Mouse (Mus musculus): Measurements from ENCODE around the gene Cyp2c65. TPM values are rescaled to one million over a fixed set of nuclear protein-coding genes. Genes with fewer than 3 reads are reported as not detected.
"Not testable (repeated sequence)": the region's sequence is repeated elsewhere in the genome, so short reads cannot be mapped to it uniquely, and the experiment has no call there.

The Cyp2c65 gene
- polyA plus RNA-seq (2015; fragmentation: Nextera tagmentation; extraction: Ambion mirVana) = not detected in 2 replicates

DNA sequence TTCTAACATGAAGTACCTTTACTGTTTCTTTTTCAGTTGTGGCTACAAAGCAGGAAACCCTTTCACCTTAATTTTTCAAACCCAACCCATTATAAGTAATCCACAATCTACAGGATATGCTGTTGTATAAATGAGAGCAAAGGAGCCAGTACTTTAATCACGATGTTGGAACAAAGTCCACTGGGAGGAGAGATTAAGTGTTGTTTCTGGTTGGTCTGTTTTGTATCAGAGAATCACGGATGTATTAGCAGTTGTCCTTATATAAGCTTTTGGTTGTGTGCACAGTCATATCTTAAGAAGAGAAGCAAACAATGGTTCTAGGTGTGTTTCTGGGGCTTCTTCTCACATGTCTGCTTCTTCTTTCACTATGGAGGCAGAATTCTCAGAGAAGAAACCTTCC is at the start of gene Cyp2c65:
Gene Cyp2c65, plus strand, starts transcription at position 297 of the 400 bp plus-strand sequence.
- H3K9ac ChIP-seq = no peak within 1 kb of the TSS
- no peak within 1 kb of the TSS for H3K4me3 ChIP-seq
- no peaks in the 10 kb centered on the region for H3K27me3 ChIP-seq
- ATAC-seq (ENCODE audit: borderline replicate concordance, extremely low read depth, low FRiP score, low TSS enrichment) = no peak
- no peak within 1 kb of the TSS for H3K4me2 ChIP-seq
- no peaks in the 10 kb centered on the region for H3K36me3 ChIP-seq
- no peaks in the 10 kb centered on the region for H3K9me3 ChIP-seq
- 60% methylated on average over 2 of the region's 2 CpGs for WGBS
- no peak within 1 kb of the TSS for H3K27ac ChIP-seq
- H3K4me1 ChIP-seq = no peaks in the 10 kb centered on the region

DNA sequence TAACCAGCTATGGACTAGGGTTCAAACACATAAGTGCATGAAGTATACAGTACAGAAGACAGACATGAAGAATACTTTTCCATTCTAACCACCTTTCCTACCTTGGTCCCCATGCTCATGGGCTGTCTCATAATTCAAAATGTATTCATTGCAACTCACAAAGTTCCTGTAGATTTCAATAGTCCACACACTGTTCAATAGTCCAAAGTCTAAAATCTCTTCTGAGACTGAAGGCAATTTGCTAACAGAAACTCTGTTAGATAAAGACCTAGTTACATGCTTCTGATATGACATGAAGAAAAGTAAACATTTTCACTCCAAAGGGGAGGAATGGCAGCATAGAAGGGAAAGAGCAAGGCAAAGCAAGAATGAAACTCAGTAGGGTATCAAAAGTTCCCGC is 2.9 kb upstream of the Cyp2c65 start:
- H3K9me3 ChIP-seq = no peaks in the 10 kb centered on the region
- no peak overlapping the region for H3K27ac ChIP-seq
- H3K4me3 ChIP-seq = no peak overlapping the region
- 94% methylated on average over 1 of the region's 1 CpGs for whole genome bisulfite sequencing
- no peaks in the 10 kb centered on the region for H3K27me3 ChIP-seq
- no peak for ATAC-seq (ENCODE audit: borderline replicate concordance, extremely low read depth, low FRiP score, low TSS enrichment)
- no peaks in the 10 kb centered on the region for H3K36me3 ChIP-seq
- no peak overlapping the region for H3K4me2 ChIP-seq
- no peak overlapping the region for H3K9ac ChIP-seq
- no peaks in the 10 kb centered on the region for H3K4me1 ChIP-seq

DNA sequence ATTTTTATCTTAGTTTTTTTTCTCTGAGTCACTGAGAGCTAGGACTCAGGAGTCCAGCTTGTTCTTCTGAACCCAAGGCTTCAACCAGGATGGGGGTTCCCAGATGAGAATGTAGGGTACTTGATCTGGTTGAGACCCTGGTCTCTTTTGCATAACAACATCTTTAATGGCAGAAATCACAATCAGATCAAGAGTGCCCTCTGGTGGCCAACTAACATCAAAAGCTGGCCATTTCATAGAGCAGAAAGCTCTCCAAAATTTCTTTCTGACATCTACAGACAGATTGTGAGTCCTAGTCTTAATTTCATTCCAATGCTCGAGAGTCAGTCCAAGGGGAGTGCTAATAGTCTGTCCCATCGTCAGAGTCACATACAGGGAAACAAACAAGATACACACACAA is 38.0 kb downstream of the Cyp2c65 start:
- WGBS = 66% methylated on average over 2 of the region's 2 CpGs

DNA sequence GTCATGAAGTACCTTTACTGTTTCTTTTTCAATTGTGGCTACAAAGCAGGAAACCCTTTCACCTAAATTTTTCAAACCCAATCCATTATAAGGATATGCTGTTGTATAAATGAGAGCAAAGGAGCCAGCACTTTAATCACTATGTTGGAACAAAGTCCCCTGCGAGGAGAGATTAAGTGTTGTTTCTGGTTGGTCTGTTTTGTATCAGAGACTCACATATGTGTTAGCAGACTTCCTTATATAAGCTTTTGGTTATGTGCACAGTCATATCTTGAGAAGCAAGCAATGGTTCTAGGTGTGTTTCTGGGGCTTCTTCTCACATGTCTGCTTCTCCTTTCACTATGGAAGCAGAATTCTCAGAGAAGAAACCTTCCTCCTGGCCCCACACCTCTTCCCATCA is 52.8 kb downstream of the Cyp2c65 start, which contains the start of gene Cyp2c66:
Gene Cyp2c66, plus strand, starts transcription at position 255 of the 400 bp plus-strand sequence.
- Histone ChIP-seq H3K36me3 (no peaks in the 10 kb centered on the region), H3K9me3 (no peaks in the 10 kb centered on the region), H3K9ac (no peak within 1 kb of the TSS), H3K27me3 (no peaks in the 10 kb centered on the region), H3K4me2 (no peak within 1 kb of the TSS), H3K4me1 (no peaks in the 10 kb centered on the region), H3K4me3 (no peak within 1 kb of the TSS), H3K27ac (no peak within 1 kb of the TSS)
- ATAC-seq (ENCODE audit: borderline replicate concordance, extremely low read depth, low FRiP score, low TSS enrichment) = no peak
- WGBS = 78% methylated on average over 1 of the region's 1 CpGs

More for the DNA sequence above, 38.0 kb downstream of the Cyp2c65 start:
- H3K27ac ChIP-seq; H3K27me3 ChIP-seq; H3K4me1 ChIP-seq; H3K4me2 ChIP-seq; ATAC-seq (ENCODE audit: borderline replicate concordance, extremely low read depth, low FRiP score, low TSS enrichment); H3K4me3 ChIP-seq; H3K36me3 ChIP-seq; H3K9me3 ChIP-seq; H3K9ac ChIP-seq: not testable (repeated sequence)

Other genes starting within 250 kb of the Cyp2c65 start
- 6.9 and 7.7 TPM in 2 replicates for gene Noc3l, start 241.8 kb upstream of the Cyp2c65 start, polyA plus RNA-seq (2015; fragmentation: Nextera tagmentation; extraction: Ambion mirVana)
- 2.3 and 3.0 TPM in 2 replicates for gene Tbc1d12, start 224.4 kb upstream of the Cyp2c65 start, polyA plus RNA-seq (2015; fragmentation: Nextera tagmentation; extraction: Ambion mirVana)
- 50.8 and 51.7 TPM in 2 replicates for gene Hells, start 130.1 kb upstream of the Cyp2c65 start, polyA plus RNA-seq (2015; fragmentation: Nextera tagmentation; extraction: Ambion mirVana)
- not detected in 2 replicates for gene Cyp2c55, start 54.0 kb upstream of the Cyp2c65 start, polyA plus RNA-seq (2015; fragmentation: Nextera tagmentation; extraction: Ambion mirVana)
- gene Cyp2c66, start 52.9 kb downstream of the Cyp2c65 start, polyA plus RNA-seq (2015; fragmentation: Nextera tagmentation; extraction: Ambion mirVana) = not detected in 2 replicates
- not detected in 2 replicates for gene Cyp2c29, start 208.4 kb downstream of the Cyp2c65 start, polyA plus RNA-seq (2015; fragmentation: Nextera tagmentation; extraction: Ambion mirVana)